19 mouse cellular contexts compared by ENCODE assay signal in genomic region chr2:5411774-5412173, GRCm38 (mm10).
DNase-seq lines count a peak whose midpoint lies in the region; ATAC-seq lines count a peak whose summit lies in the region.
"Had no signal": no experiment of that assay in that cellular context is flagged by ENCODE, and none has a peak within 500 bp of the region (broad histone marks: within the 10 kb centered on the region; RNA-seq: fewer than 3 reads in every experiment).

No protein-coding gene starts in this region.

- ATAC-seq in forebrain, embryonic 16.5 days = peak; percentile 75
- ATAC-seq in cerebellum, adult (ENCODE audit: insufficient number of reproducible peaks, low FRiP score, low TSS enrichment) = no peak
- ATAC-seq: inflammation-experienced regulatory T-cells, adult 6 months had no signal

- H3K9ac ChIP-seq in forebrain, embryonic 16.5 days (replicated peaks; ENCODE audit: low read depth, low read length) = no peak overlapping the region
- H3K9ac ChIP-seq: heart, embryonic 12.5 days; kidney, embryonic 15.5 days; midbrain, embryonic 12.5 days had no signal

- 67% methylated on average over 2 of the region's 2 CpGs for WGBS in forebrain, embryonic 16.5 days

- H3K4me3 ChIP-seq in forebrain, embryonic 16.5 days (replicated peaks; ENCODE audit: low read length) = no peak overlapping the region
- H3K4me3 ChIP-seq: erythroblast, embryonic 14.5 days; heart, embryonic 12.5 days; kidney, embryonic 15.5 days; midbrain, embryonic 12.5 days had no signal

- H3K27me3 ChIP-seq in forebrain, embryonic 16.5 days (replicated peaks; ENCODE audit: control insufficient read depth, insufficient read depth, low read length) = no peaks in the 10 kb centered on the region
- H3K27me3 ChIP-seq: heart, embryonic 12.5 days; kidney, embryonic 15.5 days; midbrain, embryonic 12.5 days had no signal

- H3K4me1 ChIP-seq in forebrain, embryonic 16.5 days (replicated peaks; ENCODE audit: control insufficient read depth, insufficient read depth, low read length) = peaks cover 8% of the 10 kb centered on the region; the same call in 1 of the 2 replicates
- H3K4me1 ChIP-seq: heart, embryonic 12.5 days; kidney, embryonic 15.5 days had no signal

- peak; percentile 46 to 64 for DNase-seq in layer of hippocampus, adult 18-20 months (ENCODE audit: low spot score in 2 of 2)
- DNase-seq in layer of hippocampus, postnatal 10 days (ENCODE audit: low spot score in 2 of 2) = no peak
- DNase-seq in frontal cortex, postnatal 36 days (ENCODE audit: low spot score in 2 of 2) = peak; percentile 65 to 79
- peak; percentile 67 to 80 for DNase-seq in left cerebral cortex, postnatal 36 days (ENCODE audit: low spot score in 2 of 2)
- no peak for DNase-seq in adrenal gland, adult (ENCODE audit: inconsistent age in 2 of 2, low spot score in 1 of 2)
- no peak for DNase-seq in retina, embryonic 14.5 days (ENCODE audit: low spot score)
- DNase-seq: adrenal gland, adult 2 months; cerebellum, postnatal 14 days; gastrocnemius, postnatal 25 days; heart, postnatal 36 days; lung, adult 2 months; lung, postnatal 4 days had no signal

- no peak overlapping the region for H3K27ac ChIP-seq in forebrain, embryonic 16.5 days (ENCODE audit: low read length)
- H3K27ac ChIP-seq: kidney, embryonic 15.5 days; midbrain, embryonic 12.5 days had no signal

- H3K4me2 ChIP-seq in forebrain, embryonic 16.5 days (ENCODE audit: low read length) = no peak overlapping the region
- H3K4me2 ChIP-seq: heart, embryonic 12.5 days; kidney, embryonic 15.5 days; midbrain, embryonic 12.5 days had no signal

- no peaks in the 10 kb centered on the region for H3K9me3 ChIP-seq in forebrain, embryonic 16.5 days (ENCODE audit: control insufficient read depth, low read length)
- H3K9me3 ChIP-seq: heart, embryonic 12.5 days; kidney, embryonic 15.5 days; midbrain, embryonic 12.5 days had no signal

- intact Hi-C loops in left cerebral cortex, postnatal 36 days (cut with DNase I) = no loop called here

- no peaks in the 10 kb centered on the region for H3K36me3 ChIP-seq in forebrain, embryonic 16.5 days (ENCODE audit: control insufficient read depth, insufficient read depth)
- H3K36me3 ChIP-seq: heart, embryonic 12.5 days; kidney, embryonic 15.5 days; midbrain, embryonic 12.5 days had no signal

Comparison
In these comparisons a context has a peak if more than half of its experiments do, and no peak if none do; other contexts are left out.
1. DNase-seq: peak in layer of hippocampus, adult 18-20 months (2 of 2), frontal cortex, postnatal 36 days (2 of 2) and left cerebral cortex, postnatal 36 days (2 of 2); none in layer of hippocampus, postnatal 10 days (0 of 2), adrenal gland, adult (0 of 2) and retina, embryonic 14.5 days (single experiment).